Mouse (Mus musculus): ENCODE data around the gene Cst12.
"Not testable (repeated sequence)": the region's sequence is repeated elsewhere in the genome, so short reads cannot be mapped to it uniquely, and the experiment has no call there.

Gene Cst12

GRCm38 (mm10) chr2:148789142-148789541, at the start of gene Cst12:
Gene Cst12, plus strand, starts transcription at chr2:148789361.
- DNase-seq (ENCODE audit: low read depth, low spot score), result no peak

- DNase-seq (ENCODE audit: low read depth, low spot score), result no peak
These were observed 46.2 kb upstream of the Cst12 start for GRCm38 (mm10) chr2:148743001-148743400.

GRCm38 (mm10) chr2:148743846-148744407, 45.2 kb upstream of the Cst12 start:
- DNase-seq (ENCODE audit: low read depth, low spot score), result peak; percentile 79

GRCm38 (mm10) chr2:148750058-148750457, 39.1 kb upstream of the Cst12 start, which contains the start of gene Cstl1:
Gene Cstl1, plus strand, starts transcription at chr2:148750358.
- no peak for DNase-seq (ENCODE audit: low read depth, low spot score)

GRCm38 (mm10) chr2:148751893-148752813, 37.0 kb upstream of the Cst12 start:
- DNase-seq (ENCODE audit: low read depth, low spot score), result peak; percentile 98

- DNase-seq (ENCODE audit: low read depth, low spot score), result peak; percentile 14
These were observed 34.8 kb upstream of the Cst12 start for GRCm38 (mm10) chr2:148754310-148754846.

GRCm38 (mm10) chr2:148763648-148764388, 25.3 kb upstream of the Cst12 start:
- peak; percentile 20 for DNase-seq (ENCODE audit: low read depth, low spot score)

- not testable (repeated sequence) for DNase-seq (ENCODE audit: low read depth, low spot score)
These were observed 17.8 kb upstream of the Cst12 start, which contains the start of gene Cst11 for GRCm38 (mm10) chr2:148771397-148771796. Gene Cst11, minus strand, starts transcription at chr2:148771497.

GRCm38 (mm10) chr2:148781709-148782108, 7.5 kb upstream of the Cst12 start, which contains the start of gene 8030411F24Rik:
Gene 8030411F24Rik, plus strand, starts transcription at chr2:148782009.
- DNase-seq (ENCODE audit: low read depth, low spot score), result no peak

- no peak for DNase-seq (ENCODE audit: low read depth, low spot score)
These were observed 9.3 kb downstream of the Cst12 start, which contains the start of gene Cst8 for GRCm38 (mm10) chr2:148798485-148798884. Gene Cst8, plus strand, starts transcription at chr2:148798785.

GRCm38 (mm10) chr2:148801491-148801921, 12.3 kb downstream of the Cst12 start:
- peak; percentile 53 for DNase-seq (ENCODE audit: low read depth, low spot score)

- no peak for DNase-seq (ENCODE audit: low read depth, low spot score)
These were observed 17.5 kb downstream of the Cst12 start for GRCm38 (mm10) chr2:148806696-148807095.

- no peak for DNase-seq (ENCODE audit: low read depth, low spot score)
These were observed 30.7 kb downstream of the Cst12 start, which contains the start of gene Cst13 for GRCm38 (mm10) chr2:148819909-148820308. Gene Cst13, plus strand, starts transcription at chr2:148820081.

- DNase-seq (ENCODE audit: low read depth, low spot score), result no peak
These were observed 36.8 kb downstream of the Cst12 start for GRCm38 (mm10) chr2:148825986-148826385.

- DNase-seq (ENCODE audit: low read depth, low spot score), result no peak
These were observed 45.8 kb downstream of the Cst12 start, which contains the start of gene Cst9 for GRCm38 (mm10) chr2:148834912-148835311. Gene Cst9, plus strand, starts transcription at chr2:148835147.

- no peak for DNase-seq (ENCODE audit: low read depth, low spot score)
These were observed 49.1 kb downstream of the Cst12 start for GRCm38 (mm10) chr2:148838075-148838777.

GRCm38 (mm10) chr2:148839224-148839623, 50.1 kb downstream of the Cst12 start:
- DNase-seq (ENCODE audit: low read depth, low spot score), result no peak
